ENCODE assay signal across 8 mouse cellular contexts in genomic region chr1:83187154-83187553, GRCm38 (mm10). TPM values are rescaled to one million over a fixed set of nuclear protein-coding genes. Genes with fewer than 3 reads are reported as not detected.
DNase-seq lines count a peak whose midpoint lies in the region; ATAC-seq and TF ChIP-seq lines count a peak whose summit lies in the region.

No protein-coding gene starts in this region.

- no peak overlapping the region for H3K4me2 ChIP-seq in forebrain, embryonic 12.5 days

- no peaks in the 10 kb centered on the region for H3K9me3 ChIP-seq in forebrain, embryonic 10.5 days
- H3K9me3 ChIP-seq in forebrain, embryonic 12.5 days, result no peaks in the 10 kb centered on the region

- no peaks in the 10 kb centered on the region for H3K4me1 ChIP-seq in forebrain, embryonic 10.5 days
- H3K4me1 ChIP-seq in forebrain, embryonic 12.5 days, result no peaks in the 10 kb centered on the region
- H3K4me1 ChIP-seq in thymus, adult 2 months (replicated peaks; ENCODE audit: control insufficient read depth, insufficient read depth, low read length), result no peaks in the 10 kb centered on the region
- H3K4me1 ChIP-seq in lung, adult 2 months (ENCODE audit: control insufficient read depth, insufficient read depth, low read length), result no peaks in the 10 kb centered on the region

- H3K27ac ChIP-seq in forebrain, embryonic 10.5 days, result no peak overlapping the region
- H3K27ac ChIP-seq in forebrain, embryonic 12.5 days, result no peak overlapping the region
- no peak overlapping the region for H3K27ac ChIP-seq in thymus, adult 2 months (ENCODE audit: control insufficient read depth, insufficient read depth, low read length)

- no peaks in the 10 kb centered on the region for H3K27me3 ChIP-seq in forebrain, embryonic 10.5 days (ENCODE audit: poor library complexity, severe bottlenecking)
- no peaks in the 10 kb centered on the region for H3K27me3 ChIP-seq in forebrain, embryonic 12.5 days
- no peaks in the 10 kb centered on the region for H3K27me3 ChIP-seq in thymus, adult 2 months (ENCODE audit: control insufficient read depth, insufficient read depth, low read length)

- no peak for TF ChIP-seq CTCF in thymus, adult 2 months (IDR thresholded peaks at IDR 0.05; ENCODE audit: borderline replicate concordance, control insufficient read depth, extremely low read depth, insufficient read depth, low read length, poor library complexity)
- TF ChIP-seq CTCF in lung, adult 2 months (IDR thresholded peaks at IDR 0.05; ENCODE audit: insufficient read depth, low read length), result peak; percentile 47

- no peaks in the 10 kb centered on the region for H3K36me3 ChIP-seq in forebrain, embryonic 10.5 days (replicated peaks)
- H3K36me3 ChIP-seq in forebrain, embryonic 12.5 days (replicated peaks), result no peaks in the 10 kb centered on the region
- no peaks in the 10 kb centered on the region for H3K36me3 ChIP-seq in thymus, adult 2 months (ENCODE audit: control insufficient read depth, insufficient read depth, low read length)

- no peak overlapping the region for H3K9ac ChIP-seq in forebrain, embryonic 12.5 days

- ATAC-seq in forebrain, embryonic 12.5 days (ENCODE audit: low FRiP score), result no peak

- no peak overlapping the region for H3K4me3 ChIP-seq in forebrain, embryonic 10.5 days
- no peak overlapping the region for H3K4me3 ChIP-seq in forebrain, embryonic 12.5 days (replicated peaks)
- H3K4me3 ChIP-seq in thymus, adult 2 months (ENCODE audit: control insufficient read depth, insufficient read depth, low read length), result no peak overlapping the region
- no peak overlapping the region for H3K4me3 ChIP-seq in lung, adult 2 months (replicated peaks; ENCODE audit: extremely low read depth, low read depth, low read length)

- 72% methylated on average over 2 of the region's 2 CpGs for WGBS in forebrain, embryonic 10.5 days
- 58% methylated on average over 2 of the region's 2 CpGs for WGBS in forebrain, embryonic 12.5 days
- WGBS in thymus, adult 2 months, result 42% methylated on average over 2 of the region's 2 CpGs
- WGBS in lung, adult 2 months, result 32% methylated on average over 2 of the region's 2 CpGs

- peak; percentile 30 for DNase-seq in forebrain, embryonic 10.5 days (ENCODE audit: extremely low spot score, low spot score)
- peak; percentile 3 for DNase-seq in thymus, adult 2 months
- DNase-seq in thymus, adult 18-20 months, result no peak
- peak; percentile 60 for DNase-seq in embryo, embryonic 10 days (ENCODE audit: low spot score)
- DNase-seq in kidney, adult 9 months, result peak; percentile 67
- DNase-seq in lung, adult 2 months, result peak; percentile 34
- peak; percentile 4 for DNase-seq in thymus, postnatal 25 days

- no peak for TF ChIP-seq POLR2A in thymus, adult 2 months (IDR thresholded peaks at IDR 0.05; ENCODE audit: control insufficient read depth, extremely low read depth, insufficient read depth, low read length, poor library complexity)
- TF ChIP-seq POLR2A in lung, adult 2 months (IDR thresholded peaks at IDR 0.05; ENCODE audit: borderline replicate concordance, extremely low read depth, low read depth, low read length), result no peak

RNA-seq across cellular contexts. Expression of gene Daw1, which starts 27.6 kb away (rescaled TPM):
- polyA plus RNA-seq in forebrain, embryonic 10.5 days (2016; fragmentation: Nextera tagmentation; extraction: Ambion mirVana), result 0.15 and 0.25 TPM in 2 replicates
- polyA plus RNA-seq in forebrain, embryonic 12.5 days (2016; fragmentation: Nextera tagmentation; extraction: Ambion mirVana), result 0.19 and 0.26 TPM in 2 replicates
- not detected in 2 replicates for polyA plus RNA-seq in thymus, adult 2 months (2012; rRNA removed)
- polyA plus RNA-seq in lung, adult 2 months (2012; rRNA removed), result 1.5 and 2.1 TPM in 2 replicates

Comparison
In these comparisons a context has a peak if more than half of its experiments do, and no peak if none do; other contexts are left out.
1. DNase-seq: peak in forebrain, embryonic 10.5 days (single experiment), thymus, adult 2 months (single experiment), embryo, embryonic 10 days (single experiment), kidney, adult 9 months (single experiment), lung, adult 2 months (single experiment) and thymus, postnatal 25 days (single experiment); none in thymus, adult 18-20 months (0 of 2).